Mouse (Mus musculus) kidney, adult 2 months (tissue): ENCODE measurements around the gene 4930503E14Rik. TPM values are rescaled to one million over a fixed set of nuclear protein-coding genes. Genes with fewer than 3 reads are reported as not detected.
"Not testable (repeated sequence)": the region's sequence is repeated elsewhere in the genome, so short reads cannot be mapped to it uniquely, and the experiment has no call there.

ENCODE experiments used
- DNase-seq: peaks from one replicate; pipeline ENCODE4 v3.0.0; 2021
- H3K27ac ChIP-seq: fragments of 200-500 bp; 2 replicates; pipeline ENCODE4 v1.5.1; 2012; ENCODE audit warnings: low read depth, low read length, control low read depth, inconsistent platforms; ENCODE audit not compliant: insufficient read depth
- H3K27me3 ChIP-seq: fragments of 200-500 bp; replicated peaks from 2 replicates; pipeline ENCODE4 v1.6.1; 2012; ENCODE audit warnings: mild to moderate bottlenecking, moderate library complexity, low read length, inconsistent platforms; ENCODE audit not compliant: control insufficient read depth, insufficient read depth
- H3K36me3 ChIP-seq: fragments of 200-500 bp; 2 replicates; pipeline ENCODE4 v1.6.1; 2012; ENCODE audit warnings: mild to moderate bottlenecking, moderate library complexity, low read length, inconsistent platforms; ENCODE audit not compliant: control insufficient read depth, insufficient read depth
- H3K4me1 ChIP-seq: fragments of 200-500 bp; 2 replicates; pipeline ENCODE4 v1.6.1; 2011; ENCODE audit warnings: low read length; ENCODE audit not compliant: control insufficient read depth, insufficient read depth
- H3K4me3 ChIP-seq: fragments of 200-500 bp; 2 replicates; pipeline ENCODE4 v1.5.1; 2011; ENCODE audit warnings: mild to moderate bottlenecking, low read depth, low read length, control low read depth; ENCODE audit not compliant: insufficient read depth
- CTCF ChIP-seq: fragments of 200-500 bp; conservative IDR thresholded peaks from 2 replicates; pipeline ENCODE4 v1.5.1; 2011; ENCODE audit warnings: low read depth, mild to moderate bottlenecking, control low read depth, low read length, moderate library complexity, mixed read lengths; ENCODE audit not compliant: insufficient read depth, insufficient read length
- POLR2A ChIP-seq: fragments of 200-500 bp; IDR thresholded peaks from one replicate; pipeline ENCODE4 v1.6.1; 2011; ENCODE audit warnings: low read depth, low read length, control low read depth
- WGBS: fragments of 180-500 bp; shearing (Covaris S2); methylation state at CpG from one replicate; pipeline ENCODE4 v1.1.7; 2018; 5-methylcytosine and 5-hydroxymethylcytosine counted together
- polyA plus RNA-seq: library from polyadenylated mRNA; depleted of rRNA; stranded (reverse); fragments of >200 nt; gene quantifications from 2 replicates; pipeline ENCODE4 v1.2.3, GENCODE M21; 2012; rRNA removed

Gene 4930503E14Rik
- 0.06 TPM in 1 of 2 replicates, not detected in the other for polyA plus RNA-seq

DNA sequence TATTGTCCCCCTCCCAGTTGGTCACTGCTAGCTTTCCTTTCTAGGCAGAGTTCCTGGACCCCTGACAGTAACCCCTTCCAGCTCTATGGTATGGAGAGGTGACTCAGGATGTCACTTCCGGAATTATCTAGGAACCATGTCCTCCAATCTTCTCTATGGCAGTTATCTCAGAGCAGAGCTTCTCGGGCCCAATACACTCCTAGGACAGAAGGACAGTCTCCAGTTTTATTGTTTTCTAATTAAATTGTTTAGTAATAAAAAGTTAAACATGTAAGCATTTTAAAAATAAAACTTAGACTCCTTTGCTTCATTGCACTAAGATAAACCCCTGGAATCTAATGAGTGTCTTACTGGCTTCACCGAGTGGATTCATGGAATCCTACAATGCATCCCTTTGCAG lies at the start of gene 4930503E14Rik:
4930503E14Rik (minus strand) TSS at position 101 of the 400 bp plus-strand sequence.
- 82% methylated on average over 3 of the region's 3 CpGs for WGBS
- not testable (repeated sequence) for H3K27me3 ChIP-seq, H3K36me3 ChIP-seq, H3K4me1 ChIP-seq, H3K27ac ChIP-seq, DNase-seq, H3K4me3 ChIP-seq

DNA sequence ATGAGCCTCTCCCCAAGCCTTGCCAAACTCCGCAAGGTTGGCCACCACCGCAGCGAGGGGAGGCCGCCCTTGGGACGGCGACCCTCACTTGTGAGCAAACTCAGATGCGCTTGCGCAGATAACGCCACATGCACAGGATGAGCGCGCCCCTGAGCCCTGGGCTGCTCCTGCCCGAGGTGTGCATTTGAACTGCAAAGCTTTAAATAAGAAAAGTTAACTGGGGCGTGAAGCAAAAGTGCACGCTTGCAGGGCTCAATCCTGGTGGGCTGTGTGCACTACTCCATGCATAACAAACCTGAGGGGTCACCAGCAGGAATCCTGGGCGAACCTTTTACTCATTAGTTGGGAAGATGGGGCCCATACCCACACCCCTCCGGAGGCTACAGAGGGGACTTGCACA lies 35.0 kb upstream of the 4930503E14Rik start:
- no peak overlapping the region for H3K4me3 ChIP-seq
- H3K36me3 ChIP-seq = no peaks in the 10 kb centered on the region
- no peaks in the 10 kb centered on the region for H3K4me1 ChIP-seq
- no peak for DNase-seq
- no peak overlapping the region for H3K27ac ChIP-seq
- WGBS = 74% methylated on average over 16 of the region's 16 CpGs
- H3K27me3 ChIP-seq = no peaks in the 10 kb centered on the region
- TF ChIP-seq CTCF (no peak), POLR2A (no peak)

DNA sequence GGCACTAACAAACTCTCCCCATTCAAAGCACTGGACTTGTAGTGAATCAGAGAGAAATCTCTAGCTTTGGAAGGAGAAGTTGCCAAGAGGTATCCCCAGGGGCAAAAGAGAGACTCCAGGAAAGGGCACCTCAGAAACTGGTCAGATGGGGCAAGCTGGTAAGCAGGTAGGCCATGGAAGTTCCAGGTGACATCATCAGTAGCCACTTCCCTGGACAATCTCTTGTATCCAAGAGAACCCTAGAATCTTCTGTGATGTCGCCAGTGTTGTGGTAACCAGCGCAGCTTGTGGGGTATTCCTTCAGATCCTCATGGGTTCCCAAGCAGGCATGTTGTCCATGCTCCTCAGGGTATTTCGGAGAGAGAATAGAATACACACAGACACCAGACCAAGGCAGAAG lies 15.7 kb downstream of the 4930503E14Rik start, which contains the start of gene Gm8212:
Gm8212 (plus strand) TSS at position 301 of the 400 bp plus-strand sequence.
- not testable (repeated sequence) for H3K27ac ChIP-seq, H3K36me3 ChIP-seq, DNase-seq, H3K27me3 ChIP-seq, H3K4me3 ChIP-seq, H3K4me1 ChIP-seq
- WGBS = 94% methylated on average over 2 of the region's 3 CpGs

DNA sequence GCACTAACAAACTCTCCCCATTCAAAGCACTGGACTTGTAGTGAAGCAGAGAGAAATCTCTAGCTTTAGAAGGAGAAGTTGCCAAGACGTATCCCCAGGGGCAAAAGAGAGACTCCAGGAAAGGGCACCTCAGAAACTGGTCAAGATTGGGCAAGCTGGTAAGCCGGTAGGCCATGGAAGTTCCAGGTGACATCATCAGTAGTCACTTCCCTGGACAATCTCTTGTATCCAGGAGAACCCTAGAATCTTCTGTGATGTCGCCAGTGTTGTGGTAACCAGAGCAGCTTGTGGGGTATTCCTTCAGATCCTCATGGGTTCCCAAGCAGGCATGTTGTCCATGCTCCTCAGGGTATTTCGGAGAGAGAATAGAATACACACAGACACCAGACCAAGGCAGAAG lies 89.5 kb downstream of the 4930503E14Rik start, which contains the start of gene Gm3327:
Gm3327 (plus strand) TSS at position 301 of the 400 bp plus-strand sequence.
- DNase-seq, H3K36me3 ChIP-seq, H3K4me3 ChIP-seq, H3K4me1 ChIP-seq, H3K27ac ChIP-seq, H3K27me3 ChIP-seq: not testable (repeated sequence)
- 90% methylated on average over 4 of the region's 4 CpGs for WGBS

Other genes starting within 250 kb of the 4930503E14Rik start
- gene Ang6, start 211.0 kb downstream of the 4930503E14Rik start, polyA plus RNA-seq = not detected in 2 replicates
- 4.8 and 5.4 TPM in 2 replicates for gene Ear2, start 110.6 kb downstream of the 4930503E14Rik start, polyA plus RNA-seq
- gene Gm3327, start 89.4 kb downstream of the 4930503E14Rik start, polyA plus RNA-seq = not detected in 2 replicates
- gene Gm8212, start 15.6 kb downstream of the 4930503E14Rik start, polyA plus RNA-seq = not detected in 2 replicates
- not detected in 2 replicates for gene Gm8220, start 72.3 kb upstream of the 4930503E14Rik start, polyA plus RNA-seq
- not detected in 2 replicates for gene Gm5930, start 125.3 kb upstream of the 4930503E14Rik start, polyA plus RNA-seq
- not detected in 2 replicates for gene Gm8229, start 152.1 kb upstream of the 4930503E14Rik start, polyA plus RNA-seq
- gene Gm3371, start 197.4 kb upstream of the 4930503E14Rik start, polyA plus RNA-seq = not detected in 2 replicates
- not detected in 2 replicates for gene Gm8232, start 220.4 kb upstream of the 4930503E14Rik start, polyA plus RNA-seq